Mouse (Mus musculus): ENCODE data around the gene Vmn1r51. TPM values are rescaled to one million over a fixed set of nuclear protein-coding genes. Genes with fewer than 3 reads are reported as not detected.

Vmn1r51 gene
- not detected in 2 replicates for polyA plus RNA-seq (2012; rRNA removed)

DNA sequence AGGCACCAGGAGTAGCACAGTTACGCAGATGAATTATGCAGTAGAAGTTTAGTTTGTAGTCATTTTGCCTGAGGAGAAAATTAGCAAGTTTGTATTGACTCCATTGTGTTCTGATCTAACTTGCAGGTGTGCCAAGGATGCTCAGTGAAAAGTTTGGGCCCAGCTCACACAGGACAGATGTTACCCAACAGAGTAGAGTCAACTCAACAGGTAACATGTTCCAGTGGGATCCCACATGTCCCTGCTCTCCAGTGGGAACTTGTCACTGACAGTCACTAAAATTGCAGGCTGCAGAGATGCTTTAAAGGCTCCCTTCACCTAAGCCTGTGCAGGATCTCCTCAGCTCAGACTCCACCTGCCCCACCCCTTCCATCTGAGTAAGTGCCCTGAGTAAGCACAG, at the start of gene Vmn1r51:
Vmn1r51 (plus strand) TSS at position 301 of the 400 bp plus-strand sequence.

DNA sequence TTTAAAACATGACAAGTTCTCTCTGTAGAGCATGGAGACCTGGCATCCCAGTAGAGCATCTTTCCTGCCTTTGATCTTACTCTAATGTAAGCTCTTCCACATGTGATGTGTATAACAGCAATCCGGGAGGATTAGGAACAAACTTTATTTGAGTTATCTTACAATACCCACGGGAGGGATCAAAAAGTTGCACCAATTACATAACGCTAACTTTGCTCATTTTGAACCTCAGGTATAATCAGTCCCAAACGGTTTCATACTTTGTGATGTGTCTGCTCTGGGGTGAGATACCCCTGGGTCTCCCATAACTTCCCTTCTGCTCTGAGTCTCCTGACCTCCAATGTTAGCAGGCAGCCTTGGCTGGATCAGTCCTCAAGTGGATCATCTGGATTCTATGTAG, 44.0 kb upstream of the Vmn1r51 start, which contains the start of gene Vmn1r49:
Vmn1r49 (minus strand) TSS at position 101 of the 400 bp plus-strand sequence.

DNA sequence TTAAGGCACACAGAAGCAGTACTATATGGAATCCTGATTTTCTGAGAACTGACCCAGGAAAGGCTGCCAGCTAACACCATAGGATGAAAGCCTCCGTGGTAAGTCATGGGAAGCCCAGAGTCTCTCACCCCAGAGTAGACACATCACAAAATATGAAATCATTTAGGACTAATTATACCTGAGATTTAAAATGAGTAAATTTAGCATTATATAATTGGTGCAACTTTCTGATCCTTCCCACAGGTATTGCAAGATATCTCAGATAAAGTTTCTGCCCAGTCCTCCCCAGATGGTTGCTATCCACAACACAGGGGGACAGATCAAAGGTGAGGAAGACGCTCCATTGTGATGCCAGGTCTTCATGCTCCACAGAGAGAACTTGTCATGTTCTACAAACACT, 21.3 kb upstream of the Vmn1r51 start, which contains the start of gene Vmn1r50:
Vmn1r50 (plus strand) TSS at position 301 of the 400 bp plus-strand sequence.

DNA sequence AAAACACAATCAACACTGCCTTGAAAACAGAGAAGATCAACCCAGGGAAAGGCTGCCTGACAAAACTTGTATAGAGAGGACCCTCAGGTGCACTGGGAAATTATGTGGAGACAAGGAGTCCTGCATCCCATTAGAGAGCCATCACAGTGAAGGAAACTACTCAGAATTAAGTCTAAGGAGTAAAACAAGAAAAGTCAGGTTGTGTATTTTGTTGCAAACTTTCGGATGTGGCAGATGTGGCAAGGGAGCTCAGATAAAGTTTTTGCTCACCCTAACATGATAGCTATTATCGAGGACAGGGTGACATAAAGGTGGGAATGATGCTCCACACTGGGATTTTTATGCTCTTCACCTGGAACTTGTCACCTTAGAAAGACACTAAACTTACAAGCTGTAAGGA, 52.1 kb downstream of the Vmn1r51 start, which contains the start of gene Vmn1r52:
Vmn1r52 (plus strand) TSS at position 301 of the 400 bp plus-strand sequence.

Other genes with a start within 250 kb of the Vmn1r51 start
- not detected in 2 replicates for gene Vmn1r42, start 246.2 kb upstream of the Vmn1r51 start, polyA plus RNA-seq (2012; rRNA removed)
- gene Vmn1r43, start 246.2 kb upstream of the Vmn1r51 start, polyA plus RNA-seq (2012; rRNA removed), result not detected in 2 replicates
- gene Vmn1r44, start 238.9 kb upstream of the Vmn1r51 start, polyA plus RNA-seq (2012; rRNA removed), result not detected in 2 replicates
- gene Vmn1r45, start 182.0 kb upstream of the Vmn1r51 start, polyA plus RNA-seq (2012; rRNA removed), result not detected in 2 replicates
- gene Vmn1r46, start 153.3 kb upstream of the Vmn1r51 start, polyA plus RNA-seq (2012; rRNA removed), result not detected in 2 replicates
- not detected in 2 replicates for gene Vmn1r47, start 106.4 kb upstream of the Vmn1r51 start, polyA plus RNA-seq (2012; rRNA removed)
- gene Vmn1r48, start 85.8 kb upstream of the Vmn1r51 start, polyA plus RNA-seq (2012; rRNA removed), result not detected in 2 replicates
- gene Vmn1r49, start 44.1 kb upstream of the Vmn1r51 start, polyA plus RNA-seq (2012; rRNA removed), result not detected in 2 replicates
- not detected in 2 replicates for gene Vmn1r50, start 21.2 kb upstream of the Vmn1r51 start, polyA plus RNA-seq (2012; rRNA removed)
- gene Vmn1r52, start 52.2 kb downstream of the Vmn1r51 start, polyA plus RNA-seq (2012; rRNA removed), result not detected in 2 replicates
- gene V1ra8, start 80.2 kb downstream of the Vmn1r51 start, polyA plus RNA-seq (2012; rRNA removed), result not detected in 2 replicates
- 0.08 TPM in 1 of 2 replicates, not detected in the other for gene Vmn1r53, start 101.8 kb downstream of the Vmn1r51 start, polyA plus RNA-seq (2012; rRNA removed)
- gene Vmn1r54, start 123.7 kb downstream of the Vmn1r51 start, polyA plus RNA-seq (2012; rRNA removed), result not detected in 2 replicates
- gene BC048671, start 178.6 kb downstream of the Vmn1r51 start, polyA plus RNA-seq (2012; rRNA removed), result not detected in 2 replicates
- gene Chst13, start 202.6 kb downstream of the Vmn1r51 start, polyA plus RNA-seq (2012; rRNA removed), result 0.08 and 0.43 TPM in 2 replicates
- gene Uroc1, start 210.7 kb downstream of the Vmn1r51 start, polyA plus RNA-seq (2012; rRNA removed), result 0.01 TPM in 1 of 2 replicates, not detected in the other
- gene Zxdc, start 246.9 kb downstream of the Vmn1r51 start, polyA plus RNA-seq (2012; rRNA removed), result 17.6 and 19.1 TPM in 2 replicates